Mouse (Mus musculus): ENCODE results near the gene Itgav.

GRCm38 (mm10) chr2:83684691-83685090, 39.5 kb upstream of the Itgav start:
- TF ChIP-seq CTCF (IDR thresholded peaks at IDR 0.05; ENCODE audit: insufficient read depth, low read length): no peak
- TF ChIP-seq POLR2A (IDR thresholded peaks at IDR 0.05; ENCODE audit: borderline replicate concordance, extremely low read depth, low read depth, low read length): no peak

All from lung, adult 2 months (tissue).